ENCODE assay signal across 13 mouse cellular contexts in genomic region chrX:18467690-18468089, GRCm38 (mm10).
"Had no signal": no experiment of that assay in that cellular context is flagged by ENCODE, and none has a peak within 500 bp of the region (broad histone marks: within the 10 kb centered on the region; RNA-seq: fewer than 3 reads in every experiment).

No protein-coding gene starts in this region.

- DNase-seq: gastrocnemius, postnatal 14 days; gastrocnemius, postnatal 36 days; heart, adult 18-20 months; heart, postnatal 10 days; heart, postnatal 4 days; kidney, adult 18-20 months; kidney, adult 9 months; kidney, postnatal 14 days; kidney, postnatal 36 days; left cerebral cortex, postnatal 4 days had no signal

- ATAC-seq: hindbrain, postnatal 0 days; intestine, embryonic 16.5 days; liver, embryonic 12.5 days had no signal
